Mouse (Mus musculus) urinary bladder, postnatal 14 days (tissue): ENCODE data around the gene Calhm1.
"Not testable (repeated sequence)": the region's sequence is repeated elsewhere in the genome, so short reads cannot be mapped to it uniquely, and the experiment has no call there.

Experiments
- DNase-seq: peaks from one replicate; pipeline ENCODE4 v3.0.0; 2021; ENCODE audit warnings: low spot score

The Calhm1 gene

GRCm38 (mm10) chr19:47152062-47152369, 8.0 kb upstream of the Calhm1 start:
- no peak for DNase-seq

DNA sequence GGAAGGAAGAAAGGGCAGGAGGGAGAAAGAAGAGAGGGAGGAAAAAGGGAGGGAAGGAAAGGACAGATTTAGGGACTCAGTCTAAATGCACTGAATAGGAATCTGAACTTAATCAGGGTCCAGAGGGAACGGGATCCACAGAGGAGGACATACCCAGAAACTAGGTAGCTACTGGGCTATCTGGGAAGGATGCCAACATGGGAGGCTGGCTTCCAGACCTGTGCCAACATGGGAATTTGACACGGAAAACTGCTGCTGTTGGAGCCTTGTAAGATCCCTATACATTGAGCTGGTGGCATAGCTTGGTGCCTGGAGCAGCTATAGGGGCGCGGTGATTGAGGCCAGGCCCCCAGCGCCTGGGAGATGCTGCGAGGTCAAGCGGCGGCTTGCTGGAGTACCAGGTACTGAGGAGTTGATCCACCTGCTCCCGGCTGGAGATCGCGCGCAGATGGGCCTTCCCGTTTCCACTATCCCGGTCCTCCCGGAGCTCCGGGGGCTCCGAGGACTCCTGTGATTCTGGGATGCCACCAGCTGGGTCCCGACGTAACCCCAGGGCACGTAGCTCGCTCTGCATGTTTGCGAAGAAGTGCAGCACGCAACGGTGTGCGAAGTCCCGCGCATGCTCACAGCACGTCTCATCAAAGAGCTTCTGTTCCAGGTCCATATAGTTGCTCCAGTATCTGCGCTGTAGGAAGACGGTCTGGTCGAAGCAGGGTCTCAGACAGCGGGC, 7.4 kb upstream of the Calhm1 start:
- no peak for DNase-seq

GRCm38 (mm10) chr19:47149854-47150253, 5.8 kb upstream of the Calhm1 start:
- DNase-seq: no peak

DNA sequence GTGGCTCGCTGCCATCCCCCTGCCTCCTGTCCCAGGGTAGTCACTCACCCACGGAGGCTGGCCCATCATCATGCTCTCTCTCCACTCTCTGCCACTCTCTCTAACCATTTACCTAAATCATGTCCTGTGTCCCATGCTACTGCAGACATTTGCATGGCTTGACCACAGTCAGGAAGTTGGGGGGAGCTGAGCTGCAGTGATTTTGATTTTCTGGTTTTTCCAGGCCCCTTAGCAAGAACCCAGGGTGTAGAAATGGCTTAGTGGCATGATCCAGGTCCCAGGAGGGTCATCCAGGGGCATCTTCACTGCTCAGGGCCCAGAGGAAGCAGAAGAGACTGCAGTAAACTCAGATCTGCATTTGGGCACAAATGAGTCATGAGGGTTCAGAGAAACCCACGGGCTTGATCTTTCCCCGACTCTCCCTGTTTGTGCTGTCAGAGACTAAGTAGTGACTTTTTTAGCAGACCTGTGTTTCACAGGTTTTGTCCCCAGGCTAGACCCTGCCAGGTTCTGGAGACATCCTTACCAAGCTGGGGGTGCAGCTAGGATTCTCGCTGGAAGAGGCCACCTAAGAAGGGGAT, 4.3 kb upstream of the Calhm1 start:
- DNase-seq: no peak

GRCm38 (mm10) chr19:47142438-47142837, 1.6 kb downstream of the Calhm1 start:
- no peak for DNase-seq

GRCm38 (mm10) chr19:47139611-47140010, 4.4 kb downstream of the Calhm1 start:
- DNase-seq: not testable (repeated sequence)

DNA sequence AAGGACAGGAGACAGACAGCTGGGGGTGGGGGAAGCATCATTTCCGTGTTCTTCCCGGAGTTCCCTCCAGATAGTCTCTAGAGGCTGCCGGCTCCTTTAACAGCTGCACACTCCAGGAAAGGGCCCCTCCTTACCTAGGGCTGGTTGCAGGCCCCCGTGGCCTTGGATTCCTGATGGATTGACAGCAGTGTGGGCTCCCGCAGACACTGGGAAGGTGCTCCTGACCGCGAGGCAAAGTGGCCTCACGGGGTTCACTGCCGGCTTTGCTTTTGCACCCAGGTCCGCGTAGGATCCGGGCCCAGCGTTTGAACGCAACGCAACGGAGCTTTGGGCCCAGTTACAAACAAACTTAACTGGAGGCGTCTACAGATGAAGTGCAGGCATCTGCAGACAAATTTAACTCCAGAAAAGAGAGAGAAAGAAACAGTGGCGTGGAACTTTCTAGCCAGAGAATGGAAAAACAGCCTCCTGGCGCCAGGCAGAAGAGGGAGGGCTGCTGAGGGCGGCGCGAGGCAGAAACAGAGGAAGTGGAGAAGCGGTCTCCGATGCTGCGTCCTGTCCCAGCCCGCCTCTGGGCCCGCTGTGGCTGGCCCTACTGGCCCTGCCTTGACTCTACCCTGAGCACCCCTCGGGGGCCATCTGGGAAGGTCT, 6.2 kb downstream of the Calhm1 start, which contains the start of gene Calhm2:
Calhm2 (minus strand) TSS at position 524 of the 651 bp plus-strand sequence.
- DNase-seq: peak; percentile 58

GRCm38 (mm10) chr19:47137051-47137581, 6.9 kb downstream of the Calhm1 start:
- DNase-seq: peak; percentile 62

DNA sequence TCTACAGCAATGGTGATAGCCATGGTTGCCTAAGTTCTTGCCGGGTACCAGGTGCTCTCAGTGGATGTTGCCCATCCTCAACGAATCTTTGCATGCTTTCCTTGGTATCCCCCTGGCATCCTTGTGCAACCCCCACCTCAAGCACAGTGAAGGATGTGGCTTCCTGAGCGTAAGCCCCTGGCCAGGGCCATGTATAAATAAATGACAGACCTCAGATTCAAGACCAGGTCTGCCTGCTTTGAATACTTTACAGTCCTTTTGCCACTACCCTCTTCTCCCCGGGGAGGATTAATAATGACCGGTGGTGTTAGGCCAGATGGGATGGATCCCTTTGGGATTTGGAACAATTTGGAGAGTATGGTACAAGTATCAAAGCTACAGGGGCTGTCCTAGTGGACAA, 7.9 kb downstream of the Calhm1 start:
- DNase-seq: no peak

- DNase-seq: no peak
These were observed 8.5 kb downstream of the Calhm1 start for GRCm38 (mm10) chr19:47135568-47135967.

- no peak for DNase-seq
These were observed 10.9 kb downstream of the Calhm1 start for GRCm38 (mm10) chr19:47133161-47133560.

GRCm38 (mm10) chr19:47130551-47131125, 13.4 kb downstream of the Calhm1 start:
- DNase-seq: no peak

- DNase-seq: no peak
These were observed 15.2 kb downstream of the Calhm1 start for GRCm38 (mm10) chr19:47128835-47129234.

DNA sequence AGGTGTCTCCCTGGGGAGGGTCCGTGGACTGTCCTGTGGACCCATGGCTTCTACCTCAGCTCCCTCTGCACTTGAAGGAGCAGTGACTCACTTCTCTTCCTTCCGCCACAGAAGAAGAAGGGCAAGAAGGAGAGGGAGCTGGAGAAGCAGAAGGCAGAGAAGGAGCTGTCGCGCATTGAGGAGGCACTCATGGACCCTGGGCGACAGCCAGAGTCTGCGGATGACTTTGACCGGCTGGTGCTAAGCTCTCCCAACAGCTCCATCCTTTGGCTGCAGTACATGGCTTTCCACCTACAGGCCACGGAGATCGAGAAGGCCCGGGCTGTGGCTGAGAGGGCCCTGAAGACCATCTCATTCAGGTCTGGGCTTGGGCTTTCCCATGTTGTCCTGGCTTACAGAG, 15.9 kb downstream of the Calhm1 start:
- DNase-seq: no peak

DNA sequence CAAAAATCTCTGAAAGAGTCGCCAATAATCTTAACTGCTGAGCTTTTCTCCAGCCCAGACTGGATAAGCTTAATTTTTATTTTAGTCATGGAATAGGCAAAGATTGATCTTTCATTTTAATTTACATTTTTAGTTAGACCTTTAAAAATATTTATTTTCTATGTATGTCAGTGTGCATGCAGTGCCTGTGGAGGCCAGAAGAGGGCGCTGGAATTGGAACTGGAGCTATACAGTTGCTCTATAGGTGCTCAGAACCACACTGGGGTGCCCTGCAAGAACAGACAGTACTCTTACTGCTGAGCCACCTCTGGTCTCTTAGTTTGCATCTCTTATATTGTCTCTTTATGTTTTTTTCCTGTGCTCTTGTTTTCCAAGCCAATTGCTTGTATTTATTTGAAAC, 21.3 kb downstream of the Calhm1 start:
- DNase-seq: peak; percentile 43

- no peak for DNase-seq
These were observed 23.0 kb downstream of the Calhm1 start for GRCm38 (mm10) chr19:47121054-47121453.

DNA sequence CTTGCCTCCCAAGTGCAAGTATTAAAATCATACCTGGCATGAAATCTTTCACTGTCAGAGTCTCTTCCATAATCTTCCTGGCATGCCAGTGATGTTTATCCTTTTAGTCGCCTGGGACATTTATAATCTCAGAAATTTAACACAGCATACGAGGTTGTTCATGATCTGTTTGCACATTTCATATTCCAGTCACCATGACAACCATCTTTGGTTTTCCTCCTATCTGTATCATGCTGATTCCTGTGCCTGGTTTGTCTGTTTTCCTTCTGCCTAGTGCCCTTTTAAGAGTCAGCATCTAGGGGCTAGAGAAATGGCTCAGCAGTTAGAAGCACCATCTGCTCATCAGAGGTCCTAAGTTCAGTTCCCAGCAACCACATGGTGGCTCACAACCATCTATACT, 25.4 kb downstream of the Calhm1 start:
- DNase-seq: no peak

DNA sequence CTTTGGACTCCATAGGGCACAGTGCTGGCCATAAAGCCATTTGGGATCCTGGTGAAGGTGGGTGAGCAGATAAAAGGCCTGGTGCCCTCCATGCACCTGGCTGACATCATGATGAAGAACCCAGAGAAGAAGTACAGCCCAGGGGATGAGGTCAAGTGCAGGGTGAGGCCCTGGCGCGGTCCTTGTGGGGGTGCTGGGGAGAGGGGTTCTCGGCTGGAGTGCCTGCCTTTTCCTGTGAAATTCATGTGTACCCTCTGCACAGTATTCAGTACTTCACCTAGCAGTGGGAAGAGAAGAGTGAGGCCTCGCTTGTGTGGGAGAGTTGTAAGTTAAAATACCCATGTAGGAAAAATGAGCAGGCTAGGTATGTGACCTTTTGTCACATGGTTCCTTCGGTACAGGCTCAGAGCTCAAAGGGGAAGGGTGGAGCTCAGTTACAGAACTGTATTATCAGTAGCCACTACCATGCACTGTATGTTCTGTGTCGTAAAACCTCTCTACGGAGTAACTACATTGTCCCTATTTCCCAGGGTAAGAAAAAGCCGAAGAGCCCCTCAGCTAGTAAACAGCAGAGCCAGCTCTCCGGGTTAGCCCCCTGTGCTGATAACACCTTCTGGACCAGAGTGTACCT, 39.3 kb downstream of the Calhm1 start:
- DNase-seq: no peak

GRCm38 (mm10) chr19:47101080-47101479, 43.0 kb downstream of the Calhm1 start:
- no peak for DNase-seq
